Mouse (Mus musculus) midbrain, embryonic 11.5 days (tissue): ENCODE measurements around the gene Trpm8. TPM values are rescaled to one million over a fixed set of nuclear protein-coding genes. Genes with fewer than 3 reads are reported as not detected.
A peak's percentile ranks its signal among the peaks of the same experiment; 100 is the strongest.

ENCODE experiments used
- ATAC-seq: fragments of 200-750 bp; cut with Nextera tagmentation; 2 replicates; pipeline ENCODE4 v1.8.0; 2017; ENCODE audit warnings: moderate TSS enrichment, moderate library complexity; ENCODE audit not compliant: low FRiP score
- DNase-seq: peaks from one replicate; pipeline ENCODE4 v3.0.0; 2015; ENCODE audit warnings: low spot score; ENCODE audit errors: missing footprints
- H3K27ac ChIP-seq: fragments of 300-500 bp; sonication (generic); 2 replicates; pipeline ENCODE4 v1.5.1; 2014; ENCODE audit warnings: low read depth, low read length
- H3K27me3 ChIP-seq: fragments of 300-500 bp; sonication (generic); 2 replicates; pipeline ENCODE4 v1.6.1; 2014; ENCODE audit warnings: mild to moderate bottlenecking, low read length, moderate library complexity, mixed read lengths; ENCODE audit not compliant: control insufficient read depth, insufficient read depth
- H3K36me3 ChIP-seq: fragments of 300-500 bp; sonication (generic); 2 replicates; pipeline ENCODE4 v1.6.1; 2014; ENCODE audit warnings: mild to moderate bottlenecking, low read length, moderate library complexity, mixed read lengths; ENCODE audit not compliant: control insufficient read depth, insufficient read depth
- H3K4me1 ChIP-seq: fragments of 300-500 bp; sonication (generic); 2 replicates; pipeline ENCODE4 v1.6.1; 2014; ENCODE audit warnings: low read length; ENCODE audit not compliant: control insufficient read depth, insufficient read depth
- H3K4me2 ChIP-seq: fragments of 300-500 bp; sonication (generic); 2 replicates; pipeline ENCODE4 v1.6.1; 2014; ENCODE audit warnings: mild to moderate bottlenecking, moderate library complexity
- H3K4me3 ChIP-seq: fragments of 300-500 bp; sonication (generic); 2 replicates; pipeline ENCODE4 v1.5.1; 2014; ENCODE audit warnings: low read depth, low read length
- H3K9ac ChIP-seq: fragments of 300-500 bp; sonication (generic); 2 replicates; pipeline ENCODE4 v1.6.1; 2014; ENCODE audit warnings: low read length
- H3K9me3 ChIP-seq: fragments of 300-500 bp; sonication (generic); 2 replicates; pipeline ENCODE4 v1.6.1; 2016; ENCODE audit warnings: low read length; ENCODE audit not compliant: control insufficient read depth
- WGBS: fragments of 180-500 bp; shearing (Covaris S2); extraction: QIAGEN DNeasy Blood & Tissue Kit; methylation state at CpG from one replicate; pipeline ENCODE4 v1.1.7; 2014; 5-methylcytosine and 5-hydroxymethylcytosine counted together
- polyA plus RNA-seq: library from polyadenylated mRNA; unstranded; fragments of >200 nt; fragmentation: Nextera tagmentation; extraction: Ambion mirVana; gene quantifications from 2 replicates; pipeline ENCODE4 v1.2.1, GENCODE M21; 2014

Gene Trpm8
- polyA plus RNA-seq, 1 experiment from 2014 or later, result not detected

DNA sequence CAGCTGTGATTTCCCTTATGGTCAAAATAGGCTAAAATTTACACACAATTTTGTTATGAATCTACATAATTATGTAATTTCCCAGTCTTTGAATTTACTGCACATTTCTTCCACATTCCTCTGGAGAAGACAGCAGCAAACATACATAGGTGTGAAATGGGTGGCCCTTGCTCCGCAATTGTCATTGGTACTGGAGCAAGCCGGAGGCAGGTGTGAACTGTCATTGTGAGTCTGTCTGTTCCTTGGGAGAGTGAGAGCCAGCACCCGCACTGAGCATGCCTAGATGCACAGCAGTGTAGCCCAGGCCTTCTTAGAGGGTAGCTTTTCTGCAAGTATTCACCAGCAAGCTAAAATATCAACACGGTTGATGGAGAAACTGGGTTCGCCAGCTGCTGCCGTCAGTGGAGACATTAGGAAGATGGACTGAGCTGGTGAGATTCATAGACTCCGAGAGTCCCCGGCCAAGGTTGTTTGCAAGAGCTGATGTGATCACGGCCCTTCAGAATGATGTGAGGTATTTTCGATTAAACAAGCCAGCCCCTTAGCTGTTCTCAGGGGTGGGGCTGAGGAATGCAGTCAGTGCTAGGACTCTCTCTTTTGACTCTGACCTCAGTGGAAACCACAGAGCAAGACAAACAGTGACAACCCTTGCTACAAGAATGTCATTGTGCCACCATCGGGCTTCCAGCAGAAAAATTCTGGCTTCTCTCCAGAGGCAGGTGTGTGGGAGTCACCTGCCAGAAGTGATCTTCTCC lies 150.7 kb downstream of the Trpm8 start:
- H3K4me3 ChIP-seq, result no peak overlapping the region
- H3K9me3 ChIP-seq, result no peaks in the 10 kb centered on the region
- no peaks in the 10 kb centered on the region for H3K27me3 ChIP-seq
- H3K27ac ChIP-seq, result no peak overlapping the region
- H3K9ac ChIP-seq, result no peak overlapping the region
- DNase-seq, result no peak
- peaks cover 4% of the 10 kb centered on the region; the same call in 1 of the 2 replicates for H3K4me1 ChIP-seq
- WGBS, result 90% methylated on average over 11 of the region's 11 CpGs
- no peak for ATAC-seq
- no peaks in the 10 kb centered on the region for H3K36me3 ChIP-seq
- H3K4me2 ChIP-seq, result no peak overlapping the region

DNA sequence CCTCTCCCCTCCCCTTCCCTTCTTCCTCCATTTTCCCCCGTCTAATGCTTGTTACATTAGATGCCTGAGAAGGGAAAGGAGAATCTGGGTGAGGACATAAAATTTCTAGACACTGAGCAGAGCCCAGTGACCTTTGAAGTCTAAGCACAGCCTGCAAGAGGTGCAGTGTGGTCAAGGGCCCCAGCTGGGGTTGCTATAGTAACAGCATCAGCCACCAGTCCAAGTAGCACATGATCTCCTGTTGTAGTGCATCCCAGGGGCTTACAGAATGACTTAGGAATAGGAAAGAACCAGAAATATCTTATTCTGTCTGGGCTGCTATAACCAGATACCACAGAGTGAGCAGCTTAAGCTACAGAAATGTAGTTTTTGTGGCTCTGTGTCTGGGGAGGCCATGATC lies 152.0 kb downstream of the Trpm8 start:
- no peak overlapping the region for H3K27ac ChIP-seq
- no peaks in the 10 kb centered on the region for H3K36me3 ChIP-seq
- no peak overlapping the region for H3K4me3 ChIP-seq
- peaks cover 4% of the 10 kb centered on the region; the same call in 1 of the 2 replicates for H3K4me1 ChIP-seq
- no peak overlapping the region for H3K4me2 ChIP-seq
- no peak for DNase-seq
- H3K9me3 ChIP-seq, result no peaks in the 10 kb centered on the region
- WGBS, result 56% methylated on average over 1 of the region's 1 CpGs
- no peaks in the 10 kb centered on the region for H3K27me3 ChIP-seq
- H3K9ac ChIP-seq, result no peak overlapping the region
- ATAC-seq, result peak; percentile 58; the same call in 1 of the 2 replicates

- Histone ChIP-seq H3K27ac (no peak overlapping the region), H3K27me3 (no peaks in the 10 kb centered on the region), H3K4me2 (no peak overlapping the region), H3K9ac (no peak overlapping the region), H3K4me3 (no peak overlapping the region), H3K9me3 (no peaks in the 10 kb centered on the region), H3K36me3 (no peaks in the 10 kb centered on the region), H3K4me1 (peaks cover 4% of the 10 kb centered on the region; the same call in 1 of the 2 replicates)
- ATAC-seq (no peak), DNase-seq (no peak)
- WGBS, result 84% methylated on average over 4 of the region's 4 CpGs
These were observed 153.8 kb downstream of the Trpm8 start for GRCm38 (mm10) chr1:88431262-88431661.

- H3K27ac ChIP-seq, result no peak overlapping the region
- H3K4me3 ChIP-seq, result no peak overlapping the region
- no peak for DNase-seq
- H3K4me1 ChIP-seq, result peaks cover 4% of the 10 kb centered on the region; the same call in 1 of the 2 replicates
- no peak overlapping the region for H3K9ac ChIP-seq
- no peaks in the 10 kb centered on the region for H3K36me3 ChIP-seq
- WGBS, result 50% methylated on average over 3 of the region's 3 CpGs
- no peaks in the 10 kb centered on the region for H3K9me3 ChIP-seq
- no peak for ATAC-seq
- no peak overlapping the region for H3K4me2 ChIP-seq
- H3K27me3 ChIP-seq, result no peaks in the 10 kb centered on the region
These were observed 155.1 kb downstream of the Trpm8 start for GRCm38 (mm10) chr1:88432601-88433000.

DNA sequence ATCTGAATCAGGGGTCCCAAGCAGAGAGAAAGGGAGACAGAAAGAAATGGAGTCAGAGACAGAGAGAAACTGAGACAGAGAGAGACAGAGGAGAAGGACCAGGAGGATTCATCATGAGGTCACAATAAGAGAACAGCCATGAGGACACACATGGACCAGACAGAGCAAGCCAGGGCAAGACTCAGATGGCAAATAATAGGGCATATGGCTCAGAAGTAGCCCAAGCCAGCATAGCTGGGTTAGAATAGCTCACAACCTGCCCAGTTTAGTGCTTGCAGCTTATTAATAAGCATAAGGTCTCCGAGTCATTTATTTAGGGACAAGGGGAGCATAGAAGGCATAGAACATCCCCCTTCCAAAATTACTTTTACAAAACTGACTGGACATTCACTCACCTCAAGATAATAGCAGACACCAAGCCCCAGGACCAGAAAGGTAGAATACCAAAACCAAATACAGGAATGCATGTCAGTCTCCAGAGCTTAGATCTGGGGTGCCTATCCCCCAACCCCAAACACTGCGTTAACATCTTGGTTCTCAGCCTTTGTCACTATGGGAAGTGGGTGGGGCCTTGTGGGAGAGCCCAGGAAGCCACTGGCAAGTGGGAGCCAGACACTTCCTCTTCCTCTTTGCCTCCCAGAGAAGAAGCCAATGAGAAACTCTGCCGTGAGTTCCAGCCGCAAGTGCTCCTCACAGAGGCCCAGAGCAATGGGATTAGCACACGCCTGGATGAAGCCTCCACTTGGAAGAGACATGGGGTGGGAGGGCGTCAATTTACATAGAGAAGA lies 155.8 kb downstream of the Trpm8 start:
- Histone ChIP-seq H3K36me3 (no peaks in the 10 kb centered on the region), H3K4me3 (no peak overlapping the region), H3K4me2 (no peak overlapping the region), H3K4me1 (peaks cover 4% of the 10 kb centered on the region; the same call in 1 of the 2 replicates), H3K9ac (no peak overlapping the region), H3K27ac (no peak overlapping the region), H3K27me3 (no peaks in the 10 kb centered on the region), H3K9me3 (no peaks in the 10 kb centered on the region)
- DNase-seq (no peak), ATAC-seq (no peak)
- WGBS, result 53% methylated on average over 6 of the region's 6 CpGs

GRCm38 (mm10) chr1:88434057-88434456 lies 156.6 kb downstream of the Trpm8 start:
- no peaks in the 10 kb centered on the region for H3K27me3 ChIP-seq
- no peak overlapping the region for H3K27ac ChIP-seq
- H3K4me2 ChIP-seq, result no peak overlapping the region
- 74% methylated on average over 4 of the region's 4 CpGs for WGBS
- H3K4me3 ChIP-seq, result no peak overlapping the region
- H3K9me3 ChIP-seq, result no peaks in the 10 kb centered on the region
- DNase-seq (no peak), ATAC-seq (no peak)
- H3K4me1 ChIP-seq, result peaks cover 4% of the 10 kb centered on the region; the same call in 1 of the 2 replicates
- H3K9ac ChIP-seq, result no peak overlapping the region
- H3K36me3 ChIP-seq, result no peaks in the 10 kb centered on the region

DNA sequence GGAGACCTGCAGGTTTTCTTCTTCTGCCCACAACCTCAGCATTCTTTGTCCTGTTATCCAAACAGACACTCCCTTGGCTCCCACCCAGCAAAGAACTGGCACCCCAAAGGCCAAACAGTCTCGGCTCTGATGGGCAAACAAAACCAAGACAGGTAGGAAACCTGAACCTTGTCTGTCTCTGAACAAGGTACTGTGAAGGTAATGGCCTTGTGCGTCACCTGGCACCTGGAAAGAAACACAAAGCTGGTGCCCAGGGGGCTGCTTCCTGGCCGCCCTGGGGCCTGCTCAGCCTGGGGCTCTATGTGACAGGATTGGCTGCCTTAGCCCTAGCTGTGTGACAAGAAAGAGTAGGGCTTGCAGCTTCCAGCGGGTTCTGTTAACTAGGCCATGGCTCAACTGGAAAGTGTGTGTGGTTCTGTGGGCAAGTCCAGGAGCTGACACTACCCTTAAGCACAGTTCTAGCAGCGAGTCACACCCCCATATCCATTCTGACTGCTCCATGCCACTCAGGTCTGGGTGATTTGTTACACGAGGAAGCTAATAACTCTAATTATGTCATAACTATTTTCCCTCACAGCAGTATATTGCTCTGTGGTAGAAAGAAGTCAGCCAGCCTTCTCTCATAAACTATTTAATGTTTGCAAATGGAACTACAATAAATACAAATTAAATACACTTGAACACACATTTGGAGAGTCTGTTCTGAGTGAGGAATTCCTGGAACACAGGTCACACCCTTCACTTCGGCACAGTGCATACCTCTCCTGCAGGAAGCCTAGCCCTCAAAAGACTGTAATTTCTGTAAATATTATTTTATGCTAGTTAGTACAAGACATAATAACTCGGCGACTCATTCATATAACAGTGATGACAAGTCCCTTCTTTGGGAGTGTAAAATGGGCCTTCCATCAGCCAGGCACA lies 160.0 kb downstream of the Trpm8 start:
- no peak for ATAC-seq
- H3K36me3 ChIP-seq, result no peaks in the 10 kb centered on the region
- no peaks in the 10 kb centered on the region for H3K4me1 ChIP-seq
- no peaks in the 10 kb centered on the region for H3K9me3 ChIP-seq
- H3K27ac ChIP-seq, result no peak overlapping the region
- WGBS, result 79% methylated on average over 9 of the region's 9 CpGs
- H3K9ac ChIP-seq, result no peak overlapping the region
- no peak overlapping the region for H3K4me2 ChIP-seq
- H3K4me3 ChIP-seq, result no peak overlapping the region
- no peaks in the 10 kb centered on the region for H3K27me3 ChIP-seq
- DNase-seq, result no peak
